Mouse (Mus musculus) 3134 (cell line): ENCODE data around the gene Arhgef33.

Experiments used
- DNase-seq: peaks from one replicate; pipeline ENCODE4 v3.0.0-alpha.2; 2011; ENCODE audit warnings: low spot score; ENCODE audit not compliant: insufficient read length; ENCODE audit errors: extremely low read depth

Gene Arhgef33

GRCm38 (mm10) chr17:80434430-80434829 is 127.2 kb downstream of the Arhgef33 start:
- no peak for DNase-seq

GRCm38 (mm10) chr17:80435680-80436079 is 128.5 kb downstream of the Arhgef33 start:
- no peak for DNase-seq

GRCm38 (mm10) chr17:80445433-80445832 is 138.2 kb downstream of the Arhgef33 start:
- no peak for DNase-seq

- DNase-seq = no peak
Measured at GRCm38 (mm10) chr17:80446470-80446869, 139.3 kb downstream of the Arhgef33 start.
